Mouse (Mus musculus) forebrain, embryonic 12.5 days (tissue): ENCODE data around the gene Ublcp1. TPM values are rescaled to one million over a fixed set of nuclear protein-coding genes. Genes with fewer than 3 reads are reported as not detected.

Source experiments
- ATAC-seq: fragments of 200-750 bp; cut with Nextera tagmentation; 2 replicates; pipeline ENCODE4 v1.8.0; 2017; ENCODE audit warnings: moderate TSS enrichment; ENCODE audit not compliant: low FRiP score
- H3K27ac ChIP-seq: fragments of 300-500 bp; sonication (generic); 2 replicates; pipeline ENCODE4 v1.5.1; 2016; ENCODE audit warnings: mild to moderate bottlenecking
- H3K27me3 ChIP-seq: fragments of 300-500 bp; sonication (generic); 2 replicates; pipeline ENCODE4 v1.6.1; 2016; ENCODE audit warnings: mild to moderate bottlenecking
- H3K36me3 ChIP-seq: fragments of 300-500 bp; sonication (generic); replicated peaks from 2 replicates; pipeline ENCODE4 v1.6.1; 2016; ENCODE audit warnings: mild to moderate bottlenecking
- H3K4me1 ChIP-seq: fragments of 300-500 bp; sonication (generic); 2 replicates; pipeline ENCODE4 v1.6.1; 2016
- H3K4me2 ChIP-seq: fragments of 300-500 bp; sonication (generic); 2 replicates; pipeline ENCODE4 v1.6.1; 2016; ENCODE audit warnings: mild to moderate bottlenecking, moderate library complexity
- H3K4me3 ChIP-seq: fragments of 300-500 bp; sonication (generic); replicated peaks from 2 replicates; pipeline ENCODE4 v1.5.1; 2016; ENCODE audit warnings: mild to moderate bottlenecking
- H3K9ac ChIP-seq: fragments of 300-500 bp; sonication (generic); 2 replicates; pipeline ENCODE4 v1.6.1; 2016; ENCODE audit warnings: mild to moderate bottlenecking
- H3K9me3 ChIP-seq: fragments of 300-500 bp; sonication (generic); 2 replicates; pipeline ENCODE4 v1.6.1; 2016
- WGBS: fragments of 180-500 bp; shearing (Covaris S2); methylation state at CpG from one replicate; pipeline ENCODE4 v1.1.7; 2016; 5-methylcytosine and 5-hydroxymethylcytosine counted together
- polyA plus RNA-seq: library from polyadenylated mRNA; unstranded; fragments of >200 nt; fragmentation: Nextera tagmentation; extraction: Ambion mirVana; gene quantifications from 2 replicates; pipeline ENCODE4 v1.2.1, GENCODE M21; 2016

The Ublcp1 gene
- polyA plus RNA-seq, result 61.7 and 65.2 TPM in 2 replicates

- H3K9ac ChIP-seq, result peak within 1 kb of the TSS; percentile 83
- H3K4me1 ChIP-seq, result peaks cover 18% of the 10 kb centered on the region
- WGBS, result under 1% methylated on average over 53 of the region's 54 CpGs
Observed at GRCm38 (mm10) chr11:44470432-44471336, at the start of gene Ublcp1. TSS of gene Ublcp1 (minus strand) at chr11:44470498.

GRCm38 (mm10) chr11:44519096-44519949 is 49.0 kb upstream of the Ublcp1 start:
- H3K9me3 ChIP-seq, result no peaks in the 10 kb centered on the region
- peak overlapping the region; percentile 98 for H3K4me3 ChIP-seq
- H3K4me1 ChIP-seq, result peaks cover 36% of the 10 kb centered on the region
- peak overlapping the region; percentile 96 for H3K9ac ChIP-seq
- under 1% methylated on average over 29 of the region's 61 CpGs for WGBS
- peak; percentile 68 for ATAC-seq
- peaks cover 4% of the 10 kb centered on the region; the same call in 1 of the 2 replicates for H3K27me3 ChIP-seq
- peak overlapping the region; percentile 83 for H3K4me2 ChIP-seq
- peak overlapping the region; percentile 96 for H3K27ac ChIP-seq
- H3K36me3 ChIP-seq, result peaks cover 1% of the 10 kb centered on the region; the same call in 1 of the 2 replicates

More at GRCm38 (mm10) chr11:44470432-44471336, at the start of gene Ublcp1:
- H3K36me3 ChIP-seq, result no peaks in the 10 kb centered on the region; the same call in 1 of the 2 replicates
- H3K4me2 ChIP-seq, result peak within 1 kb of the TSS; percentile 76
- peak within 1 kb of the TSS; percentile 93 for H3K4me3 ChIP-seq
- H3K27me3 ChIP-seq, result no peaks in the 10 kb centered on the region
- peak; percentile 94 for ATAC-seq
- peak within 1 kb of the TSS; percentile 90 for H3K27ac ChIP-seq
- no peaks in the 10 kb centered on the region for H3K9me3 ChIP-seq

- no peaks in the 10 kb centered on the region for H3K36me3 ChIP-seq
- H3K9me3 ChIP-seq, result no peaks in the 10 kb centered on the region
- peak within 1 kb of the TSS; percentile 98 for H3K4me3 ChIP-seq
- H3K4me2 ChIP-seq, result peak within 1 kb of the TSS; percentile 83
- peak within 1 kb of the TSS; percentile 96 for H3K27ac ChIP-seq
- 1% methylated on average over 62 of the region's 70 CpGs for WGBS
- peaks cover 36% of the 10 kb centered on the region for H3K4me1 ChIP-seq
- peak; percentile 88 for ATAC-seq
- H3K9ac ChIP-seq, result peak within 1 kb of the TSS; percentile 96
- H3K27me3 ChIP-seq, result peaks cover 4% of the 10 kb centered on the region; the same call in 1 of the 2 replicates
Observed at GRCm38 (mm10) chr11:44518281-44519095, 48.2 kb upstream of the Ublcp1 start, which contains the start of gene Rnf145. TSS of gene Rnf145 (plus strand) at chr11:44518964.

GRCm38 (mm10) chr11:44517561-44518280 is 47.4 kb upstream of the Ublcp1 start:
- H3K36me3 ChIP-seq, result no peaks in the 10 kb centered on the region
- peaks cover 4% of the 10 kb centered on the region; the same call in 1 of the 2 replicates for H3K27me3 ChIP-seq
- H3K4me2 ChIP-seq, result peak overlapping the region; percentile 83
- no peaks in the 10 kb centered on the region for H3K9me3 ChIP-seq
- H3K4me3 ChIP-seq, result peak overlapping the region; percentile 98
- ATAC-seq, result no peak
- H3K27ac ChIP-seq, result no peak overlapping the region
- peaks cover 33% of the 10 kb centered on the region for H3K4me1 ChIP-seq
- WGBS, result 48% methylated on average over 6 of the region's 6 CpGs
- H3K9ac ChIP-seq, result no peak overlapping the region

- 9% methylated on average over 1 of the region's 1 CpGs for WGBS
- peaks cover 23% of the 10 kb centered on the region for H3K4me1 ChIP-seq
- H3K36me3 ChIP-seq, result no peaks in the 10 kb centered on the region
- no peak overlapping the region for H3K27ac ChIP-seq
- H3K9me3 ChIP-seq, result no peaks in the 10 kb centered on the region
- ATAC-seq, result no peak
- H3K4me2 ChIP-seq, result no peak overlapping the region
- H3K27me3 ChIP-seq, result peaks cover 4% of the 10 kb centered on the region; the same call in 1 of the 2 replicates
- no peak overlapping the region for H3K4me3 ChIP-seq
- H3K9ac ChIP-seq, result no peak overlapping the region
Observed at GRCm38 (mm10) chr11:44516362-44516761, 46.1 kb upstream of the Ublcp1 start.

GRCm38 (mm10) chr11:44514666-44515065 is 44.4 kb upstream of the Ublcp1 start:
- Histone ChIP-seq H3K9ac (no peak overlapping the region), H3K27me3 (peaks cover 4% of the 10 kb centered on the region; the same call in 1 of the 2 replicates), H3K27ac (no peak overlapping the region), H3K4me3 (no peak overlapping the region), H3K9me3 (no peaks in the 10 kb centered on the region), H3K4me2 (no peak overlapping the region), H3K4me1 (peaks cover 13% of the 10 kb centered on the region), H3K36me3 (no peaks in the 10 kb centered on the region)
- no peak for ATAC-seq
- WGBS, result 66% methylated on average over 2 of the region's 2 CpGs

- ATAC-seq, result no peak
- 60% methylated on average over 2 of the region's 2 CpGs for WGBS
Observed at GRCm38 (mm10) chr11:44513026-44513422, 42.7 kb upstream of the Ublcp1 start.

GRCm38 (mm10) chr11:44512044-44513025 is 42.0 kb upstream of the Ublcp1 start:
- 84% methylated on average over 14 of the region's 14 CpGs for WGBS
- H3K9me3 ChIP-seq, result no peaks in the 10 kb centered on the region
- H3K36me3 ChIP-seq, result no peaks in the 10 kb centered on the region
- H3K9ac ChIP-seq, result no peak overlapping the region
- no peak for ATAC-seq
- H3K4me3 ChIP-seq, result no peak overlapping the region
- no peak overlapping the region for H3K27ac ChIP-seq
- H3K4me1 ChIP-seq, result 0 out of 2 replicates have a peak, but pooled peaks cover 3% of the 10 kb centered on the region
- no peak overlapping the region for H3K4me2 ChIP-seq
- no peaks in the 10 kb centered on the region for H3K27me3 ChIP-seq

More at GRCm38 (mm10) chr11:44513026-44513422, 42.7 kb upstream of the Ublcp1 start:
- H3K4me1 ChIP-seq, result peaks cover 8% of the 10 kb centered on the region
- no peaks in the 10 kb centered on the region for H3K9me3 ChIP-seq
- H3K27me3 ChIP-seq, result peaks cover 4% of the 10 kb centered on the region; the same call in 1 of the 2 replicates
- H3K4me3 ChIP-seq, result no peak overlapping the region
- no peak overlapping the region for H3K27ac ChIP-seq
- H3K36me3 ChIP-seq, result no peaks in the 10 kb centered on the region
- H3K9ac ChIP-seq, result no peak overlapping the region
- no peak overlapping the region for H3K4me2 ChIP-seq

GRCm38 (mm10) chr11:44510371-44510770 is 40.1 kb upstream of the Ublcp1 start:
- no peak overlapping the region for H3K27ac ChIP-seq
- H3K27me3 ChIP-seq, result no peaks in the 10 kb centered on the region
- no peaks in the 10 kb centered on the region for H3K4me1 ChIP-seq
- H3K4me3 ChIP-seq, result no peak overlapping the region
- no peak overlapping the region for H3K4me2 ChIP-seq
- no peak overlapping the region for H3K9ac ChIP-seq
- no peaks in the 10 kb centered on the region for H3K36me3 ChIP-seq
- no peaks in the 10 kb centered on the region for H3K9me3 ChIP-seq
- no peak for ATAC-seq
- 87% methylated on average over 7 of the region's 7 CpGs for WGBS

- no peaks in the 10 kb centered on the region for H3K4me1 ChIP-seq
- H3K9me3 ChIP-seq, result no peaks in the 10 kb centered on the region
- no peak overlapping the region for H3K4me3 ChIP-seq
- H3K9ac ChIP-seq, result no peak overlapping the region
- H3K27me3 ChIP-seq, result no peaks in the 10 kb centered on the region
- no peak overlapping the region for H3K4me2 ChIP-seq
- no peak overlapping the region for H3K27ac ChIP-seq
- ATAC-seq, result no peak
- H3K36me3 ChIP-seq, result no peaks in the 10 kb centered on the region
- WGBS, result 90% methylated on average over 2 of the region's 2 CpGs
Observed at GRCm38 (mm10) chr11:44509906-44510305, 39.6 kb upstream of the Ublcp1 start.
